In the genomic region with DNA sequence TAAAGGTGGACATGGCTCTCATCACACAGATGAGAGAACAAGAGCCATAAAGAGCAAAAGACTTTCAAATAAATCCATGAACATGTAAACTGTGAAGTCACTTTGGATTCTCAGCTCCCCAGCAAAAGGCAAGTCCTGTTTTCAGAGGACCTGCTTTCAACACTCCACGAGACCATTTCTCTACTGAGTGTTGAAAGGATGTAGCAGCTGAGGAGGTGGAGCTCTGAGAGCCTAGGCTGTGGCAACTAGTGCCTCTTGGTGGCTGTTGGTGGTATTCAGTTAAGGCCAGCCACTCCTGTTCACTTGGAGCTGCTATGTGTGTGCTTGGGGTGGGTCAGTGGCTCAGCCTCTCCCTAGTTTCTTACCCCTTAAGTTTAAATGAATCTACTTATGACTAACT, we compare ENCODE assay signal across 8 mouse cellular contexts. TPM values are rescaled to one million over a fixed set of nuclear protein-coding genes. Genes with fewer than 3 reads are reported as not detected.
A peak's percentile ranks its signal among the peaks of the same experiment; 100 is the strongest.
DNase-seq lines count a peak whose midpoint lies in the region; ATAC-seq and TF ChIP-seq lines count a peak whose summit lies in the region.

No protein-coding gene starts in this region.

- ATAC-seq in limb, embryonic 11.5 days (ENCODE audit: insufficient number of reproducible peaks, low FRiP score, low TSS enrichment, low read depth), result no peak
- ATAC-seq in neural tube, embryonic 13.5 days (ENCODE audit: low read depth), result no peak

- H3K4me3 ChIP-seq in CH12.LX (replicated peaks in 1 of 3; ENCODE audit: low read depth in 2 of 3, low read length in 2 of 3, poor library complexity in 1 of 3), result peak overlapping the region; percentile 72 to 89 (median 87)
- peak overlapping the region; percentile 87 for H3K4me3 ChIP-seq in embryonic fibroblast, embryonic 13.5 days (ENCODE audit: insufficient read depth, low read length)
- H3K4me3 ChIP-seq in limb, embryonic 11.5 days (ENCODE audit: low read depth, low read length), result no peak overlapping the region
- H3K4me3 ChIP-seq in neural tube, embryonic 13.5 days, result peak overlapping the region; percentile 59

- H3K9me3 ChIP-seq in CH12.LX (replicated peaks; ENCODE audit: low read length), result no peaks in the 10 kb centered on the region
- no peaks in the 10 kb centered on the region for H3K9me3 ChIP-seq in limb, embryonic 11.5 days (ENCODE audit: control insufficient read depth, low read length)
- no peaks in the 10 kb centered on the region for H3K9me3 ChIP-seq in neural tube, embryonic 13.5 days

- peaks cover 0 to 32% of the 10 kb centered on the region in 2 experiments for H3K36me3 ChIP-seq in CH12.LX (replicated peaks in 1 of 2; ENCODE audit: control insufficient read depth in 1 of 2, insufficient read depth in 1 of 2, low read length in 1 of 2)
- no peaks in the 10 kb centered on the region for H3K36me3 ChIP-seq in limb, embryonic 11.5 days (ENCODE audit: control insufficient read depth, insufficient read depth, low read length)
- no peaks in the 10 kb centered on the region for H3K36me3 ChIP-seq in neural tube, embryonic 13.5 days

- TF ChIP-seq POLR2A in CH12.LX (IDR thresholded peaks at IDR 0.05; ENCODE audit: low read depth, low read length), result no peak
- TF ChIP-seq POLR2A in embryonic fibroblast, embryonic 13.5 days (IDR thresholded peaks at IDR 0.05; ENCODE audit: low read depth, low read length), result no peak

- TF ChIP-seq RAD21 in CH12.LX (IDR thresholded peaks at IDR 0.05; ENCODE audit: low read depth, low read length), result peak; percentile 51

- peak in 1 of 2 experiments; percentile 67; a peak in 2 of 4 replicates for TF ChIP-seq CTCF in CH12.LX (conservative IDR thresholded peaks at IDR 0.05 in 1 of 2, IDR thresholded peaks at IDR 0.05 in 1 of 2; ENCODE audit: low read depth in 2 of 2, low read length in 2 of 2)
- TF ChIP-seq CTCF in embryonic fibroblast, embryonic 13.5 days (IDR thresholded peaks at IDR 0.05; ENCODE audit: borderline replicate concordance, insufficient read depth, low read length), result no peak

- in situ Hi-C loops in CH12.LX (cut with MboI; ENCODE audit: low pct_ligation_motif_present, low pct_unique_long_range_greater_than_20kb, low sequenced_read_pairs), result loop anchor here (10.0 kb wide), 2 partner anchors 62 to 172 kb away; no protein-coding TSS in a partner anchor

- no peak overlapping the region for H3K27ac ChIP-seq in CH12.LX (ENCODE audit: insufficient read depth, low read depth)
- H3K27ac ChIP-seq in embryonic fibroblast, embryonic 13.5 days (ENCODE audit: insufficient read depth, low read length), result no peak overlapping the region
- no peak overlapping the region for H3K27ac ChIP-seq in limb, embryonic 11.5 days (replicated peaks; ENCODE audit: low read depth, low read length)
- no peak overlapping the region for H3K27ac ChIP-seq in neural tube, embryonic 13.5 days (replicated peaks)

- H3K9ac ChIP-seq in CH12.LX (ENCODE audit: insufficient read depth, low read depth), result peak overlapping the region; percentile 63; the same call in 1 of the 2 replicates
- H3K9ac ChIP-seq in limb, embryonic 11.5 days (ENCODE audit: low read length), result no peak overlapping the region; the same call in 1 of the 2 replicates
- H3K9ac ChIP-seq in neural tube, embryonic 13.5 days, result no peak overlapping the region

- H3K79me2 ChIP-seq in CH12.LX (replicated peaks; ENCODE audit: control insufficient read depth, extremely low read depth, insufficient read depth, poor library complexity, severe bottlenecking), result peaks cover 32% of the 10 kb centered on the region

- dilution Hi-C loops in CH12.LX (cut with MboI; ENCODE audit: extremely low pct_ligation_motif_present, extremely low pct_unique_long_range_greater_than_20kb, low sequenced_read_pairs), result no loop called here

- peak overlapping the region; percentile 84 for H3K4me2 ChIP-seq in CH12.LX (ENCODE audit: insufficient read depth, low read depth, poor library complexity, severe bottlenecking)
- H3K4me2 ChIP-seq in limb, embryonic 11.5 days (ENCODE audit: low read depth, severe bottlenecking), result peak overlapping the region; percentile 81
- H3K4me2 ChIP-seq in neural tube, embryonic 13.5 days, result peak overlapping the region; percentile 94

- TF ChIP-seq EP300 in CH12.LX (IDR thresholded peaks at IDR 0.05; ENCODE audit: low read length), result no peak

- WGBS in limb, embryonic 11.5 days, result 56% methylated on average over 1 of the region's 1 CpGs
- 41% methylated on average over 1 of the region's 1 CpGs for WGBS in neural tube, embryonic 13.5 days

- H3K4me1 ChIP-seq in CH12.LX (ENCODE audit: control insufficient read depth in 1 of 2, insufficient read depth in 2 of 2), result peaks cover 0 to 22% of the 10 kb centered on the region in 2 experiments; a peak in 2 of 4 replicates
- H3K4me1 ChIP-seq in embryonic fibroblast, embryonic 13.5 days (ENCODE audit: control insufficient read depth, insufficient read depth, low read length), result 0 out of 2 replicates have a peak, but pooled peaks cover 4% of the 10 kb centered on the region
- peaks cover 7% of the 10 kb centered on the region for H3K4me1 ChIP-seq in limb, embryonic 11.5 days (ENCODE audit: control insufficient read depth, insufficient read depth, low read length)
- H3K4me1 ChIP-seq in neural tube, embryonic 13.5 days (replicated peaks), result peaks cover 16% of the 10 kb centered on the region

- DNase-seq in embryo, embryonic 10 days (ENCODE audit: low spot score), result peak; percentile 65
- DNase-seq in embryo, embryonic 9.5 days (ENCODE audit: extremely low spot score), result no peak
- DNase-seq in CH12.LX (ENCODE audit: extremely low read depth), result peak; percentile 78
- no peak for DNase-seq in limb, embryonic 11.5 days (ENCODE audit: low spot score)
- DNase-seq in right cerebral cortex, adult 2 months (ENCODE audit: low spot score in 2 of 2), result no peak
- DNase-seq in ovary, adult 18-20 months (ENCODE audit: low spot score), result no peak

- no peaks in the 10 kb centered on the region for H3K27me3 ChIP-seq in CH12.LX (replicated peaks)
- no peaks in the 10 kb centered on the region for H3K27me3 ChIP-seq in limb, embryonic 11.5 days (ENCODE audit: control insufficient read depth, insufficient read depth, low read length)
- no peaks in the 10 kb centered on the region for H3K27me3 ChIP-seq in neural tube, embryonic 13.5 days

TF ChIP-seq in CH12.LX, 34 proteins besides CTCF, POLR2A, EP300 and RAD21 (continues in another document):
- TF ChIP-seq NRF1 (IDR thresholded peaks at IDR 0.05; ENCODE audit: low read depth, low read length), result 0 out of 2 replicates have a peak, but pooled peaks have one; percentile 13
- TF ChIP-seq ZKSCAN1 (IDR thresholded peaks at IDR 0.05; ENCODE audit: borderline replicate concordance, low read depth, low read length), result no peak
- TF ChIP-seq SMC3 (IDR thresholded peaks at IDR 0.05; ENCODE audit: low read depth, low read length), result peak; percentile 65
- 0 out of 2 replicates have a peak, but pooled peaks have one; percentile 40 for TF ChIP-seq MYC (IDR thresholded peaks at IDR 0.05; ENCODE audit: low read depth, low read length)
- 0 out of 2 replicates have a peak, but pooled peaks have one; percentile 44 for TF ChIP-seq MAX (IDR thresholded peaks at IDR 0.05; ENCODE audit: low read length)
- TF ChIP-seq HCFC1 (IDR thresholded peaks at IDR 0.05; ENCODE audit: low read depth, low read length), result 0 out of 2 replicates have a peak, but pooled peaks have one; percentile 29
- peak; percentile 36; the same call in 1 of the 2 replicates for TF ChIP-seq TCF12 (IDR thresholded peaks at IDR 0.05; ENCODE audit: low read depth, low read length)
- no peak for TF ChIP-seq ZC3H11A (IDR thresholded peaks at IDR 0.05; ENCODE audit: low read depth, low read length)
- no peak for TF ChIP-seq ETS1 (conservative IDR thresholded peaks at IDR 0.05; ENCODE audit: low read depth, low read length)

RNA-seq across cellular contexts. Expression of gene Asf1b, which starts 1.5 kb away (rescaled TPM):
- total RNA-seq in CH12.LX (2012; rRNA removed) (71.1 and 94.5 TPM in 2 replicates), CH12.LX (2014; rRNA removed) (58.9 and 62.2 TPM in 2 replicates)
- 86.3 and 101 TPM in 2 replicates for polyA plus RNA-seq in CH12.LX (2012; ENCODE audit: insufficient read length, low read depth)
- polyA plus RNA-seq in embryonic fibroblast, embryonic 13.5 days (2011; ENCODE audit: insufficient read length, low read depth, missing spikeins), result 16.6 and 17.2 TPM in 2 replicates
- polyA plus RNA-seq in limb, embryonic 11.5 days (2014; fragmentation: Nextera tagmentation; extraction: Ambion mirVana), result 81.8 and 84.1 TPM in 2 replicates
- 12.7 and 14.6 TPM in 2 replicates for polyA plus RNA-seq in neural tube, embryonic 13.5 days (2015; fragmentation: Nextera tagmentation; extraction: Ambion mirVana)

RNA-seq across cellular contexts. Expression of gene Gm10644, which starts 1.8 kb away (rescaled TPM):
- total RNA-seq in CH12.LX (2012; rRNA removed) (1.1 and 1.7 TPM in 2 replicates), CH12.LX (2014; rRNA removed) (0.58 TPM in 2 replicates)
- 0.44 and 0.72 TPM in 2 replicates for polyA plus RNA-seq in CH12.LX (2012; ENCODE audit: insufficient read length, low read depth)
- polyA plus RNA-seq in embryonic fibroblast, embryonic 13.5 days (2011; ENCODE audit: insufficient read length, low read depth, missing spikeins), result not detected in 2 replicates
- polyA plus RNA-seq in limb, embryonic 11.5 days (2014; fragmentation: Nextera tagmentation; extraction: Ambion mirVana), result 0.76 and 0.81 TPM in 2 replicates
- polyA plus RNA-seq in neural tube, embryonic 13.5 days (2015; fragmentation: Nextera tagmentation; extraction: Ambion mirVana), result 0.62 and 0.77 TPM in 2 replicates

RNA-seq across cellular contexts. Expression of gene Prkaca, which starts 16.0 kb away (rescaled TPM):
- 16.9 and 18.5 TPM in 2 replicates for total RNA-seq in CH12.LX (2012; rRNA removed)
- total RNA-seq in CH12.LX (2014; rRNA removed), result 14.0 and 14.7 TPM in 2 replicates
- polyA plus RNA-seq in CH12.LX (2012; ENCODE audit: insufficient read length, low read depth), result 23.4 and 27.3 TPM in 2 replicates
- 104 and 122 TPM in 2 replicates for polyA plus RNA-seq in embryonic fibroblast, embryonic 13.5 days (2011; ENCODE audit: insufficient read length, low read depth, missing spikeins)
- polyA plus RNA-seq in limb, embryonic 11.5 days (2014; fragmentation: Nextera tagmentation; extraction: Ambion mirVana), result 145 and 156 TPM in 2 replicates
- polyA plus RNA-seq in neural tube, embryonic 13.5 days (2015; fragmentation: Nextera tagmentation; extraction: Ambion mirVana), result 203 and 207 TPM in 2 replicates

RNA-seq across cellular contexts. Expression of gene Samd1, which starts 40.7 kb away (rescaled TPM):
- total RNA-seq in CH12.LX (2012; rRNA removed) (54.5 and 62.6 TPM in 2 replicates), CH12.LX (2014; rRNA removed) (37.4 and 42.3 TPM in 2 replicates)
- polyA plus RNA-seq in CH12.LX (2012; ENCODE audit: insufficient read length, low read depth), result 38.9 and 42.1 TPM in 2 replicates
- polyA plus RNA-seq in embryonic fibroblast, embryonic 13.5 days (2011; ENCODE audit: insufficient read length, low read depth, missing spikeins), result 38.1 and 47.9 TPM in 2 replicates
- 18.9 and 19.0 TPM in 2 replicates for polyA plus RNA-seq in limb, embryonic 11.5 days (2014; fragmentation: Nextera tagmentation; extraction: Ambion mirVana)
- 8.0 and 8.3 TPM in 2 replicates for polyA plus RNA-seq in neural tube, embryonic 13.5 days (2015; fragmentation: Nextera tagmentation; extraction: Ambion mirVana)

RNA-seq across cellular contexts. Expression of gene 1700067K01Rik, which starts 44.5 kb away (rescaled TPM):
- total RNA-seq in CH12.LX (2012; rRNA removed) (0.38 and 0.80 TPM in 2 replicates), CH12.LX (2014; rRNA removed) (not detected in 2 replicates)
- polyA plus RNA-seq in CH12.LX (2012; ENCODE audit: insufficient read length, low read depth), result 0.55 and 0.67 TPM in 2 replicates
- not detected in 2 replicates for polyA plus RNA-seq in embryonic fibroblast, embryonic 13.5 days (2011; ENCODE audit: insufficient read length, low read depth, missing spikeins)
- polyA plus RNA-seq in limb, embryonic 11.5 days (2014; fragmentation: Nextera tagmentation; extraction: Ambion mirVana), result 1.2 and 1.5 TPM in 2 replicates
- polyA plus RNA-seq in neural tube, embryonic 13.5 days (2015; fragmentation: Nextera tagmentation; extraction: Ambion mirVana), result 0.62 and 0.87 TPM in 2 replicates

Comparison
In these comparisons a context has a peak if more than half of its experiments do, and no peak if none do; other contexts are left out.
1. DNase-seq: peak in embryo, embryonic 10 days (single experiment) and CH12.LX (single experiment); none in embryo, embryonic 9.5 days (single experiment), limb, embryonic 11.5 days (single experiment), right cerebral cortex, adult 2 months (0 of 2) and ovary, adult 18-20 months (single experiment).
2. Peak in every context shown above with its lines, with median percentiles within 50 percentile points of each other: H3K4me2 ChIP-seq.